Mouse (Mus musculus) kidney, adult 2 months (tissue): ENCODE measurements around the gene Dab1.

Experiments used
- CTCF ChIP-seq: fragments of 200-500 bp; conservative IDR thresholded peaks from 2 replicates; pipeline ENCODE4 v1.5.1; 2011; ENCODE audit warnings: low read depth, mild to moderate bottlenecking, control low read depth, low read length, moderate library complexity, mixed read lengths; ENCODE audit not compliant: insufficient read depth, insufficient read length
- POLR2A ChIP-seq: fragments of 200-500 bp; IDR thresholded peaks from one replicate; pipeline ENCODE4 v1.6.1; 2011; ENCODE audit warnings: low read depth, low read length, control low read depth

DNA sequence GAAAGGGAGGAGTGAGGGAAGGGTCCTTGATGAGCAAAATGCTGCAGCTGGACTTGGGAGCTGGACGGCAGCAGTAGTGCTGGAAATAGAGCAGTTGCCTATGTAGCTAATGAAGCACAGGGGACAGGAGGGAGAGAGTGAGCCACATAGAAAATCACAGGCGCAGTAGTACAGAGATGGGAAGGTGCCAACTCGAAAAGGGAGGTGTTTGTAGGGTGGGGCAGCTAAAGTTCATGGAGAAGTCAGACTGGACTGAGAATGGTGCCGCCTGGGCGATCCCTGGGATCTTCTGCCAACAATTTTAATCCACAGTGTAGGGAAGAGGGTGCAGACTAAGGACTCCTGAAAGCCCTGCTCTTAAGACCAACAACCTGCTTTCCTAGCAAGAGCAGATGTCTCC is 1055.5 kb downstream of the Dab1 start:
- TF ChIP-seq CTCF (no peak), POLR2A (no peak)
